Mouse (Mus musculus): Measurements from ENCODE around the gene Rasgrp3. TPM values are rescaled to one million over a fixed set of nuclear protein-coding genes. Genes with fewer than 3 reads are reported as not detected.
A peak's percentile ranks its signal among the peaks of the same experiment; 100 is the strongest.
"Not testable (repeated sequence)": the region's sequence is repeated elsewhere in the genome, so short reads cannot be mapped to it uniquely, and the experiment has no call there.

The Rasgrp3 gene
- polyA plus RNA-seq, 1 experiment from 2014 or later, result 5.5 TPM

GRCm38 (mm10) chr17:75439062-75439461, 3.4 kb downstream of the Rasgrp3 start:
- no peaks in the 10 kb centered on the region for H3K27me3 ChIP-seq
- H3K4me3 ChIP-seq (replicated peaks), result no peak overlapping the region
- H3K36me3 ChIP-seq, result no peaks in the 10 kb centered on the region
- 0 out of 2 replicates have a peak overlapping the region, but pooled peaks have one; percentile 22 for H3K27ac ChIP-seq
- H3K4me2 ChIP-seq (replicated peaks), result no peak overlapping the region
- no peaks in the 10 kb centered on the region for H3K9me3 ChIP-seq
- 0 out of 2 replicates have a peak, but pooled peaks cover 9% of the 10 kb centered on the region for H3K4me1 ChIP-seq (replicated peaks)
- 60% methylated on average over 14 of the region's 14 CpGs for WGBS
- no peak overlapping the region for H3K9ac ChIP-seq (replicated peaks)
- ATAC-seq, result peak; percentile 83

GRCm38 (mm10) chr17:75440619-75441018, 4.9 kb downstream of the Rasgrp3 start:
- H3K4me2 ChIP-seq (replicated peaks), result no peak overlapping the region
- no peaks in the 10 kb centered on the region for H3K9me3 ChIP-seq
- 48% methylated on average over 7 of the region's 7 CpGs for WGBS
- no peaks in the 10 kb centered on the region for H3K27me3 ChIP-seq
- H3K4me3 ChIP-seq (replicated peaks), result no peak overlapping the region
- 0 out of 2 replicates have a peak, but pooled peaks cover 9% of the 10 kb centered on the region for H3K4me1 ChIP-seq (replicated peaks)
- ATAC-seq, result no peak
- peak overlapping the region; percentile 30; the same call in 1 of the 2 replicates for H3K27ac ChIP-seq
- no peaks in the 10 kb centered on the region for H3K36me3 ChIP-seq
- no peak overlapping the region for H3K9ac ChIP-seq (replicated peaks)

GRCm38 (mm10) chr17:75441260-75441830, 5.6 kb downstream of the Rasgrp3 start:
- WGBS, result 73% methylated on average over 5 of the region's 5 CpGs
- 0 out of 2 replicates have a peak, but pooled peaks cover 9% of the 10 kb centered on the region for H3K4me1 ChIP-seq (replicated peaks)
- no peaks in the 10 kb centered on the region for H3K9me3 ChIP-seq
- H3K9ac ChIP-seq (replicated peaks), result no peak overlapping the region
- H3K4me2 ChIP-seq (replicated peaks), result no peak overlapping the region
- no peaks in the 10 kb centered on the region for H3K27me3 ChIP-seq
- H3K4me3 ChIP-seq (replicated peaks), result no peak overlapping the region
- H3K27ac ChIP-seq, result peak overlapping the region; percentile 30
- H3K36me3 ChIP-seq, result no peaks in the 10 kb centered on the region
- ATAC-seq, result no peak

- Histone ChIP-seq H3K36me3 (no peaks in the 10 kb centered on the region), H3K9ac (replicated peaks) (no peak overlapping the region), H3K9me3 (no peaks in the 10 kb centered on the region), H3K4me3 (replicated peaks) (no peak overlapping the region), H3K27me3 (no peaks in the 10 kb centered on the region), H3K27ac (no peak overlapping the region), H3K4me2 (replicated peaks) (no peak overlapping the region), H3K4me1 (replicated peaks) (0 out of 2 replicates have a peak, but pooled peaks cover 9% of the 10 kb centered on the region)
- 96% methylated on average over 8 of the region's 8 CpGs for WGBS
- ATAC-seq, result no peak
These were observed 6.7 kb downstream of the Rasgrp3 start for GRCm38 (mm10) chr17:75442352-75442751.

- ATAC-seq, result no peak
- 90% methylated on average over 6 of the region's 6 CpGs for WGBS
- H3K4me1 ChIP-seq (replicated peaks), result 0 out of 2 replicates have a peak, but pooled peaks cover 9% of the 10 kb centered on the region
- no peaks in the 10 kb centered on the region for H3K9me3 ChIP-seq
- no peak overlapping the region for H3K4me2 ChIP-seq (replicated peaks)
- H3K27ac ChIP-seq, result no peak overlapping the region
- no peak overlapping the region for H3K9ac ChIP-seq (replicated peaks)
- H3K4me3 ChIP-seq (replicated peaks), result no peak overlapping the region
- H3K36me3 ChIP-seq, result no peaks in the 10 kb centered on the region
- no peaks in the 10 kb centered on the region for H3K27me3 ChIP-seq
These were observed 7.4 kb downstream of the Rasgrp3 start for GRCm38 (mm10) chr17:75443064-75443621.

GRCm38 (mm10) chr17:75448257-75448656, 12.6 kb downstream of the Rasgrp3 start:
- Histone ChIP-seq H3K9me3 (no peaks in the 10 kb centered on the region), H3K36me3 (no peaks in the 10 kb centered on the region), H3K4me1 (replicated peaks) (no peaks in the 10 kb centered on the region), H3K4me2 (replicated peaks) (no peak overlapping the region), H3K4me3 (replicated peaks) (no peak overlapping the region), H3K27ac (no peak overlapping the region), H3K9ac (replicated peaks) (no peak overlapping the region), H3K27me3 (no peaks in the 10 kb centered on the region)
- no peak for ATAC-seq
- WGBS, result 95% methylated on average over 3 of the region's 3 CpGs

GRCm38 (mm10) chr17:75449022-75449421, 13.3 kb downstream of the Rasgrp3 start:
- no peaks in the 10 kb centered on the region for H3K9me3 ChIP-seq
- no peaks in the 10 kb centered on the region for H3K4me1 ChIP-seq (replicated peaks)
- no peak overlapping the region for H3K9ac ChIP-seq (replicated peaks)
- H3K4me2 ChIP-seq (replicated peaks), result no peak overlapping the region
- WGBS, result 72% methylated on average over 1 of the region's 1 CpGs
- no peak for ATAC-seq
- H3K27ac ChIP-seq, result no peak overlapping the region
- no peaks in the 10 kb centered on the region for H3K36me3 ChIP-seq
- H3K4me3 ChIP-seq (replicated peaks), result no peak overlapping the region
- H3K27me3 ChIP-seq, result no peaks in the 10 kb centered on the region

GRCm38 (mm10) chr17:75452313-75452712, 16.6 kb downstream of the Rasgrp3 start:
- H3K9ac ChIP-seq (replicated peaks), result no peak overlapping the region
- WGBS, result 83% methylated on average over 4 of the region's 4 CpGs
- H3K27me3 ChIP-seq, result no peaks in the 10 kb centered on the region
- no peak overlapping the region for H3K27ac ChIP-seq
- no peak overlapping the region for H3K4me2 ChIP-seq (replicated peaks)
- H3K9me3 ChIP-seq, result no peaks in the 10 kb centered on the region
- H3K36me3 ChIP-seq, result no peaks in the 10 kb centered on the region
- H3K4me1 ChIP-seq (replicated peaks), result no peaks in the 10 kb centered on the region
- no peak overlapping the region for H3K4me3 ChIP-seq (replicated peaks)
- ATAC-seq, result no peak

- no peak for ATAC-seq
These were observed 17.9 kb downstream of the Rasgrp3 start for GRCm38 (mm10) chr17:75453639-75454038.

GRCm38 (mm10) chr17:75456096-75456495, 20.4 kb downstream of the Rasgrp3 start:
- not testable (repeated sequence) for H3K9ac ChIP-seq (replicated peaks); ATAC-seq; H3K27ac ChIP-seq; H3K9me3 ChIP-seq; H3K27me3 ChIP-seq; H3K4me2 ChIP-seq (replicated peaks); H3K4me1 ChIP-seq (replicated peaks); H3K4me3 ChIP-seq (replicated peaks); H3K36me3 ChIP-seq
- 93% methylated on average over 9 of the region's 9 CpGs for WGBS

More at GRCm38 (mm10) chr17:75453639-75454038, 17.9 kb downstream of the Rasgrp3 start:
- H3K36me3 ChIP-seq, result no peaks in the 10 kb centered on the region
- no peak overlapping the region for H3K27ac ChIP-seq
- no peak overlapping the region for H3K4me2 ChIP-seq (replicated peaks)
- no peak overlapping the region for H3K9ac ChIP-seq (replicated peaks)
- H3K27me3 ChIP-seq, result no peaks in the 10 kb centered on the region
- no peaks in the 10 kb centered on the region for H3K4me1 ChIP-seq (replicated peaks)
- no peak overlapping the region for H3K4me3 ChIP-seq (replicated peaks)
- no peaks in the 10 kb centered on the region for H3K9me3 ChIP-seq

- no peaks in the 10 kb centered on the region for H3K36me3 ChIP-seq
- H3K4me3 ChIP-seq (replicated peaks), result no peak overlapping the region
- no peak overlapping the region for H3K9ac ChIP-seq (replicated peaks)
- WGBS, result 91% methylated on average over 6 of the region's 6 CpGs
- H3K9me3 ChIP-seq, result no peaks in the 10 kb centered on the region
- H3K27me3 ChIP-seq, result 0 out of 2 replicates have a peak, but pooled peaks cover 3% of the 10 kb centered on the region
- no peak for ATAC-seq
- H3K27ac ChIP-seq, result no peak overlapping the region
- no peak overlapping the region for H3K4me2 ChIP-seq (replicated peaks)
- H3K4me1 ChIP-seq (replicated peaks), result peaks cover 7% of the 10 kb centered on the region
These were observed 24.9 kb downstream of the Rasgrp3 start for GRCm38 (mm10) chr17:75460621-75461020.

GRCm38 (mm10) chr17:75461771-75462170, 26.1 kb downstream of the Rasgrp3 start:
- 98% methylated on average over 1 of the region's 1 CpGs for WGBS
- ATAC-seq, result no peak
- H3K9me3 ChIP-seq, result no peaks in the 10 kb centered on the region

More at GRCm38 (mm10) chr17:75461771-75462170, 26.1 kb downstream of the Rasgrp3 start:
- H3K27me3 ChIP-seq, result 0 out of 2 replicates have a peak, but pooled peaks cover 3% of the 10 kb centered on the region
- no peak overlapping the region for H3K4me3 ChIP-seq (replicated peaks)
- no peak overlapping the region for H3K4me2 ChIP-seq (replicated peaks)
- H3K4me1 ChIP-seq (replicated peaks), result peaks cover 7% of the 10 kb centered on the region
- no peak overlapping the region for H3K9ac ChIP-seq (replicated peaks)
- no peak overlapping the region for H3K27ac ChIP-seq
- no peaks in the 10 kb centered on the region for H3K36me3 ChIP-seq

Data from midbrain, embryonic 13.5 days (tissue).